Mouse (Mus musculus): ENCODE results near the gene Fcrla.
"Not testable (repeated sequence)": the region's sequence is repeated elsewhere in the genome, so short reads cannot be mapped to it uniquely, and the experiment has no call there.

Gene Fcrla

DNA sequence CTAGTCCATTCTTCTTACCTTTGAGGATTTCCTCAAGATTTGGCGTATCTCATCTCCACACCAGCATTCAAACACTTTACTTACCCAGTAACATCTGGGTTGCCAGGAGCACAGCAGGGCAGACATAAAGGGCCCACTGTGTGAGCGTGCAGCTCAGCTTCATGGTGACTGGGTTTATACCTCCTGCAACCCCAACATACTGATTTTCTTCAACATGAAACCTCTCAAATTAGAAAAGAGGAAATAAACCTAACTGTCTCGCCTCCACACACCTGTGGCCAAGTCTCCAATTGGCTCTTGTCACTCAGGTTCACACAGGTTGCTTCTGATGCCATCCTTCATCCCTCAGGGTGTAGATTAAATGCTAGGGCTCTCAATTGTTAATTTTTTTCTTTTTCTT lies at the start of gene Fcrla:
Fcrla (minus strand) TSS at position 206 of the 400 bp plus-strand sequence.
- DNase-seq: no peak

- DNase-seq: no peak
Observed at GRCm38 (mm10) chr1:170976447-170976846, 49.1 kb upstream of the Fcrla start, which contains the start of gene Fcgr2b. TSS of gene Fcgr2b (minus strand) at chr1:170976547.

DNA sequence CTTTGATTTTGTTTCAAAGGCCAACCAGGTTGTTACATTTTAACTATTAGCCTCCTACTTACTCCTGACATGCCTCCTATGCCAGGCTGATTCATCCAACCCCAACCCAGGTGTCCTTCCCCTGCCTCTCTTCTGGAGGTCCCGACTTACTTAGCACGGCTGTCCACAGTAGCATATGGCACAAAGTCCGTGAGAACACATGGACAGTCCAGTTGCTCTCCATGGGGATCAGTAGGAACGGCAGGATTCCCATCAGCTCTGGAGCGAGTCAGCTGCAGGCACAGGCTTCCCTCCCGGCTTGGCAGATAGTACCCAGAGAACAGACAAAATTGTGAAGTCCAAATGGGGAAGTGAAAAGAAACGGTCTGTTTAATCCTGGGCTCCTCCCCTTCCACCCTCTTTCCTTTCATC lies 48.4 kb upstream of the Fcrla start:
- no peak for DNase-seq

GRCm38 (mm10) chr1:170975350-170975749 lies 48.0 kb upstream of the Fcrla start:
- not testable (repeated sequence) for DNase-seq

DNA sequence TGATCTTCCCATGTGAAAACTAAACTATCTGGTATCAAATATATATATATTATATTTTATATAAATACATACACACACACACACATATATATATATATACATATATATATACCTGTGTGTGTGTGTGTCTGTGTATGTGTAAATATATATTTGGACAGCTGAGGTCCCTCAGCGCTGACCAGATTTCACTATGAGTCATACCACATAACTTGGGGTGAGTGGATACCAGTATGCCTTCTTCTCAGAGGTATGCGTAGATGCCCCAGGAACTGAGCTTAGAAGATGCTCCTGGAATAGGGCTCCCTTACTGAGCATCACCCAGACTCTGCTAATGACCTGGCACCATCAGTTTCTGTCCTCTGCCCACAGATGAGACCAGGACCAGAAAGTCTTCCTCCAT lies 47.4 kb upstream of the Fcrla start:
- no peak for DNase-seq

- DNase-seq: no peak
Observed at GRCm38 (mm10) chr1:170974171-170974570, 46.8 kb upstream of the Fcrla start.

- no peak for DNase-seq
Observed at GRCm38 (mm10) chr1:170972936-170973335, 45.6 kb upstream of the Fcrla start.

DNA sequence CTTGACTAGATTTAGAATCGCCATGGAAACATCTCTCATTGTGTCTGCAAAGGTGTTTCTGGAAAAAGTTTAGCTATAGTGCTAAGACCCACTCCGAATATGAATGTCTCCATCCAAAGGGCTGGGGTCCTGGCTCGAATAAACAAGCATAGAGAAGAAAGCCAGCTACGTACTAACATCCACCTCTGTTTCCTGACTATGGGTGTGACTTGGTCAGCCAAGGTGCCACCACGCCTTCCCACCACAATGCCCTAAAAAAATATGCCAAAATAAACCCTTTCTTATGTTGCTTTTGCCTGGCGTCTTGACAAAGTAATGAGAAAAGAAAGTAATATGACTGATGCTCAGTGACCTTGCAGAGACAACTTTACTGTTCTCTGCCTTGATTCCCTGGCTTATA lies 45.1 kb upstream of the Fcrla start:
- DNase-seq: no peak

GRCm38 (mm10) chr1:170968576-170968975 lies 41.2 kb upstream of the Fcrla start:
- no peak for DNase-seq

DNA sequence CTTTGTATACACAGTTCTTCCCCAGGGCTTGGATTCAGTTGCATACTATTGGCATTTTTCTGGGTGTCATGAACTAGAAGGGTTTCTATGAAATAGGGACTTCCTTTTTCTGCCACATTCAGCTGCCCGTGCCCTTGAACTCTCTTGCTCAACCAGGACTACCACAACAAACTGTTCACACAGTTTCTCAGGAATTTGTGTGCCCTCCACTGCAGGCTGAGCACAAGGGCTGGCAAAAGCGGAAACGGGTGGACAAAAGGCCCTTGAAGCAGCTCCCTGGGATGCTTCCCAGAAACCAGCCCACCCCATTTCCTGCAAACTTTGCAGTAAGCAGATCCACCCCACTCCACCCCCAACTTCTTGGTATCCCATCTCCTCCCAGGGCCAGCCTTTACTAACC lies 40.2 kb upstream of the Fcrla start:
- DNase-seq: no peak

DNA sequence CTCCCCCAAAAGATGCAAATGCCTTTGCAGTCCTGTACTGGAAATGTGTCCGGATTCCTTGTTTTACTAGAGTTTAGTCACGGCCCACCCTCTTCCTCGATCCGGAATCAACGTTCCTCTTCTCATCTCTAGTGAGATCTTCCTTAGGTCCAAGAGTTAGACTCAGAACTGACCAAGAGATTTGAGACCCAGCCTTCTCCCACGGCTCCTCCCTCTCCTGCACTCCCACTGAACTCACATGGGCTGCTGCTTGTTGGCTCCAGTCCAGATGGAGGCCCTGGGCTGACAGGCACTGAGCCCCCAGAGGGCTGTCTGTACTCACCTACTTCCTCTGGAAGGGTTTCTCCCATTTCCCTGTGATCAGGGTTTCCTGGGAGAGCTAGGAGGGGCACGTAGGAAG lies 35.7 kb upstream of the Fcrla start:
- no peak for DNase-seq

DNA sequence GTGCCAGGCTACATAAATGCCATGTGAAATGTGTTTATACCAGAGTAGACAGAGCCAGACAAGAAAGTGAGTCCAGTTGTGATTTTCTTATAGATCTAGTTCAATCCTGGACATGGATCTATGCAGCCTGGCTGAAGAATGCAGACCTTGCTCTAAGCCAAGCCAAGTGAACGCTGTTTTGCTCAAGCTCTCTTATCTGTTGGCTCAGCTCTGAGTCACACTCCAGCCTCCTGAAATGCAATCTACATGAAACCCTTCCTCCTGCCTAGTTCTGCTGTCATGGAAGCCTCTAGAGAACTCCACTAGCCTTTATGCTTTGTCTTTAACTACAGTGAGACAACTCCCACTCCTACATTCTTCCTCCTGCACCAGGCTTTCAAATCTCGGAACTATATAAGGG lies 34.9 kb upstream of the Fcrla start:
- no peak for DNase-seq

DNA sequence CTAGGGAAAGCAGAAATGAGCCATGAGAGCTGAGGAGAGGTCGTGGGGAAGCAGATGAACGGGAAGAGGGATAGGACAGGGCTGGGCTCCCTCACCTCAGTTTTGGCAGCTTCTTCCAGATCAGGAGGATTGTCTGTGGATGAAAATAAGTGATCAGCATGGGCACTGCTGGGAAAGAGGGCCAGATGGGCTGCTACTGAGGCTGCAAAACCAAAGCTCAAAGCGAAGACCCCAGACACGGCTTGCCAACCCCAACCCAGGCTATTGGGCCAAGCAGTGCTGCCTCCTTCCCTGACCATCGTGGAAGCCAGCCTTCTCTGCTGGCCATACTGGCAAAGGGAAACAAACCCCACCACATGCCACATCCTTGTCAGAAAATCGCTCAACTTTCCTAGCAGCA lies 33.7 kb upstream of the Fcrla start:
- no peak for DNase-seq

GRCm38 (mm10) chr1:170959791-170960190 lies 32.4 kb upstream of the Fcrla start:
- DNase-seq: no peak

- no peak for DNase-seq
Observed at GRCm38 (mm10) chr1:170958225-170958624, 30.8 kb upstream of the Fcrla start.

- no peak for DNase-seq
Observed at GRCm38 (mm10) chr1:170953192-170953591, 25.8 kb upstream of the Fcrla start.

- DNase-seq: no peak
Observed at GRCm38 (mm10) chr1:170950772-170951171, 23.4 kb upstream of the Fcrla start.

DNA sequence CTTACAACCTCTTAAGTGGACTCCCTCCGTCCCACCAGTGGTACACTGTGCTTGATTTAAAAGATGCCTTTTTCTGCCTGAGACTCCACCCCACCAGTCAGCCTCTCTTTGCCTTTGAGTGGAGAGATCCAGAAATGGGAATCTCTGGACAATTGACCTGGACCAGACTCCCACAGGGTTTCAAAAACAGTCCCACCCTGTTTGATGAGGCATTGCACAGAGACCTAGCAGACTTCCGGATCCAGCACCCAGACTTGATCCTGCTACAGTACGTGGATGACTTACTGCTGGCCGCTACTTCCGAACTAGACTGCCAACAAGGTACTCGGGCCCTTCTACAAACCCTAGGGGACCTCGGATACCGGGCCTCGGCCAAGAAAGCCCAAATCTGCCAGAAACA lies 17.5 kb upstream of the Fcrla start:
- DNase-seq: not testable (repeated sequence)

GRCm38 (mm10) chr1:170944151-170944550 lies 16.8 kb upstream of the Fcrla start:
- DNase-seq: not testable (repeated sequence)

DNA sequence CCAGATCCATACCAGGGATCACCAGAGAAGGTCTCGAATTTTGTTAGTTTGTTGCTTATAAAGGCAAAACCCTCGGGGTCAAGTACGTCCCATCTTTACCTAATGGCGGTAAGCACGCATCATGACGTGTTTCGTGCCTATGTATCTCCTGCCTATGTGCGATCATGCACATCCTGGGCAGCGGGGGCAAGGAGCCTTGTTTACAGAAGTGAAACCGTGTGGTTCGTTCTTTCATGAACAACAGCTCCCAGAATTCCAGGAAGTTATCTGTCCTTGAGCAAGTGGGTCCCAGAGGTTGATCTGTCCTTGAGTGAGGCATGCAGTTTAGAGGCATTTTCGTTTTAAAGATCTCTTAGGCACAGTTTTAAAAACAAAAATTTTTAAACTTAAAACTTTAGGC lies 11.9 kb upstream of the Fcrla start:
- no peak for DNase-seq

- DNase-seq: no peak
Observed at GRCm38 (mm10) chr1:170934383-170934782, 7.0 kb upstream of the Fcrla start.

GRCm38 (mm10) chr1:170933940-170934339 lies 6.6 kb upstream of the Fcrla start:
- no peak for DNase-seq

DNA sequence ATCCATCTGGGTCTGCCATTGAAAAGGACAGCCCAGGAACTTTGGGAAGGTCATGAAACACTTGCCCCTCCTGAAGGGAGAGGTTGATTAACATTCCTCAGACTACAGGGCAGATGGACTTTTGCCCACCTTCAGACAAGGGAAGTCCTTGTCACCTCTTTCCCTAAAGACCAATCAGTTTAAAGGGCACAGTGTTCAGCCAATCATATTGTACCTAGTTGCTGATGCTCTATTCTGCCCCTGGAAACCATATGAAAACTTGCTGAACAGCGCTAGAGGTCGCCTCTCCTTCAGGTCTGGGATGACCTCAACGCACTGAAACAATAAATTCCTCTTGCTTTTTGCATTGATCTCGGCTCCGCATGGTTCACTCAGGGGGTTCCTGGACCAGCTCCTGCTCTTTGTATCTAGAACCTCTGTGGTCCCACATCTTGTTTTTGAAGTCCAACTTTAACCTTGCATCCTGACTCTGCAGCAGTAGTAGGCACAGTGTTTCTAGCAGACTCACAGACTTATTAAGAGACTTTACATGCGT lies 6.1 kb upstream of the Fcrla start:
- no peak for DNase-seq

GRCm38 (mm10) chr1:170932043-170932442 lies 4.7 kb upstream of the Fcrla start:
- DNase-seq: no peak

GRCm38 (mm10) chr1:170929245-170929644 lies 1.9 kb upstream of the Fcrla start:
- no peak for DNase-seq

DNA sequence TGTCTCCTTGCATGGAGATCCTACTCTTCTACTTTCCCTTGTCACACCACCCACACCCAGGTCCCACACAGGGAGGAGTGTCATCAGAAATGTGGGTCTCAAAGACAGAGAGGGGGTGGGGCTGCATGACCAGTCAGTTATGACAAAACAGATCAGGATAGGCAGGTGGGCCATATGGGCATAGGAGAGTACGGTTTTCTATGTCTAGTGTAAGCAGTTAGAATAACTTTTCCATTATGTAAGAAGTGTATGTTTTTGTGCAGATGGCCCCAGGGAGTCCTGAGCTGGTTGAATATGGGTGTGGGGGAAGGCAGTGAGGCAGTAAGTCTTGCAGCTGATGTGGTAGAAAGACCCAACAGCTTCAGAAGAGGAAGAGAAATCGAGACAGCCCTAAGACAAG lies 1.1 kb upstream of the Fcrla start:
- DNase-seq: no peak

All from thymus, postnatal 36 days (tissue).